Mouse (Mus musculus) hindbrain, embryonic 16.5 days (tissue): ENCODE results near the gene Dpf3. TPM values are rescaled to one million over a fixed set of nuclear protein-coding genes. Genes with fewer than 3 reads are reported as not detected.

Experiments
- ATAC-seq: fragments of 200-750 bp; cut with Nextera tagmentation; 2 replicates; pipeline ENCODE4 v1.8.0; 2017; ENCODE audit warnings: moderate TSS enrichment, moderate library complexity
- H3K27ac ChIP-seq: fragments of 300-500 bp; sonication (generic); 2 replicates; pipeline ENCODE4 v1.5.1; 2014; ENCODE audit warnings: low read depth, mild to moderate bottlenecking, control low read depth, low read length, moderate library complexity
- H3K27me3 ChIP-seq: fragments of 300-500 bp; sonication (generic); replicated peaks from 2 replicates; pipeline ENCODE4 v1.6.1; 2014; ENCODE audit warnings: low read length; ENCODE audit not compliant: control insufficient read depth, insufficient read depth
- H3K36me3 ChIP-seq: fragments of 300-500 bp; sonication (generic); 2 replicates; pipeline ENCODE4 v1.6.1; 2014; ENCODE audit warnings: mild to moderate bottlenecking, low read length, moderate library complexity, mixed read lengths; ENCODE audit not compliant: control insufficient read depth, insufficient read depth
- H3K4me1 ChIP-seq: fragments of 300-500 bp; sonication (generic); 2 replicates; pipeline ENCODE4 v1.6.1; 2014; ENCODE audit warnings: low read depth, low read length; ENCODE audit not compliant: control insufficient read depth, insufficient read depth
- H3K4me2 ChIP-seq: fragments of 300-500 bp; sonication (generic); 2 replicates; pipeline ENCODE4 v1.6.1; 2014; ENCODE audit warnings: mild to moderate bottlenecking, low read length, control low read depth, moderate library complexity
- H3K4me3 ChIP-seq: fragments of 300-500 bp; sonication (generic); 2 replicates; pipeline ENCODE4 v1.5.1; 2014; ENCODE audit warnings: mild to moderate bottlenecking, low read length, control low read depth, moderate library complexity
- H3K9ac ChIP-seq: fragments of 300-500 bp; sonication (generic); 2 replicates; pipeline ENCODE4 v1.6.1; 2014; ENCODE audit warnings: low read depth, mild to moderate bottlenecking, control low read depth, low read length, moderate library complexity
- H3K9me3 ChIP-seq: fragments of 300-500 bp; sonication (generic); 2 replicates; pipeline ENCODE4 v1.6.1; 2014; ENCODE audit warnings: mild to moderate bottlenecking, low read length, moderate library complexity; ENCODE audit not compliant: control insufficient read depth
- WGBS: fragments of 180-500 bp; shearing (Covaris S2); extraction: QIAGEN DNeasy Blood & Tissue Kit; methylation state at CpG from one replicate; pipeline ENCODE4 v1.1.7; 2014; 5-methylcytosine and 5-hydroxymethylcytosine counted together
- polyA plus RNA-seq: library from polyadenylated mRNA; unstranded; fragments of >200 nt; fragmentation: Nextera tagmentation; extraction: Ambion mirVana; gene quantifications from 2 replicates; pipeline ENCODE4 v1.2.1, GENCODE M21; 2015

Dpf3 gene
- polyA plus RNA-seq, 1 experiment from 2014 or later, result 23.2 TPM

DNA sequence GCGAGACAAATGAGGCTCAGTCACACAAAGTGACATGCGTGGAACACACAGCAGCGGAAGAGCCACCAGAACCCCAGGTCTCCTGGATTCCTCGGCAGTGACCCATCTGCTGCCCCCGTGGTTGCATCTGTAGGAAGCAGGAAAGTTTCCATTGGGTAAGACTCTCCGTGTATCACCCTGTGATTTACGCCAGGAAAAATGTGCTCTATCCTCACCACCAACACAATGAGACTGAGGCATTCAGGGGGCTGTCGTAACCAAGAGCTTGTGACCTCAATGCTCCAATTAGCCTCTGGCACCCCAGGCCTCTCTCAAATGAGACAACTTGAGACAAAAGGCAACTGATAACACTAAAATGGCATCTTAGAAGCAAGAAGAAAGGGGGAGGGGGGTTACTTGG is 192.5 kb downstream of the Dpf3 start:
- Histone ChIP-seq H3K4me2 (no peak overlapping the region), H3K27ac (no peak overlapping the region), H3K36me3 (no peaks in the 10 kb centered on the region), H3K9ac (no peak overlapping the region), H3K4me1 (no peaks in the 10 kb centered on the region), H3K27me3 (no peaks in the 10 kb centered on the region), H3K9me3 (no peaks in the 10 kb centered on the region), H3K4me3 (no peak overlapping the region)
- WGBS, result 61% methylated on average over 8 of the region's 8 CpGs
- no peak for ATAC-seq

- WGBS, result 76% methylated on average over 5 of the region's 5 CpGs
- Histone ChIP-seq H3K9ac (no peak overlapping the region), H3K36me3 (no peaks in the 10 kb centered on the region)
These were observed 195.6 kb downstream of the Dpf3 start for GRCm38 (mm10) chr12:83291915-83292314.

GRCm38 (mm10) chr12:83286496-83287492 is 200.7 kb downstream of the Dpf3 start:
- Histone ChIP-seq H3K9ac (no peak overlapping the region), H3K36me3 (no peaks in the 10 kb centered on the region), H3K4me1 (peaks cover 3% of the 10 kb centered on the region; the same call in 1 of the 2 replicates), H3K27me3 (no peaks in the 10 kb centered on the region), H3K9me3 (no peaks in the 10 kb centered on the region), H3K4me3 (no peak overlapping the region), H3K4me2 (no peak overlapping the region), H3K27ac (no peak overlapping the region)
- WGBS, result 54% methylated on average over 17 of the region's 17 CpGs
- peak; percentile 68 for ATAC-seq

More at GRCm38 (mm10) chr12:83291915-83292314, 195.6 kb downstream of the Dpf3 start:
- ATAC-seq, result no peak
- no peak overlapping the region for H3K4me2 ChIP-seq
- no peak overlapping the region for H3K4me3 ChIP-seq
- no peaks in the 10 kb centered on the region for H3K9me3 ChIP-seq
- H3K4me1 ChIP-seq, result peaks cover 1% of the 10 kb centered on the region; the same call in 1 of the 2 replicates
- H3K27ac ChIP-seq, result no peak overlapping the region
- H3K27me3 ChIP-seq, result no peaks in the 10 kb centered on the region

DNA sequence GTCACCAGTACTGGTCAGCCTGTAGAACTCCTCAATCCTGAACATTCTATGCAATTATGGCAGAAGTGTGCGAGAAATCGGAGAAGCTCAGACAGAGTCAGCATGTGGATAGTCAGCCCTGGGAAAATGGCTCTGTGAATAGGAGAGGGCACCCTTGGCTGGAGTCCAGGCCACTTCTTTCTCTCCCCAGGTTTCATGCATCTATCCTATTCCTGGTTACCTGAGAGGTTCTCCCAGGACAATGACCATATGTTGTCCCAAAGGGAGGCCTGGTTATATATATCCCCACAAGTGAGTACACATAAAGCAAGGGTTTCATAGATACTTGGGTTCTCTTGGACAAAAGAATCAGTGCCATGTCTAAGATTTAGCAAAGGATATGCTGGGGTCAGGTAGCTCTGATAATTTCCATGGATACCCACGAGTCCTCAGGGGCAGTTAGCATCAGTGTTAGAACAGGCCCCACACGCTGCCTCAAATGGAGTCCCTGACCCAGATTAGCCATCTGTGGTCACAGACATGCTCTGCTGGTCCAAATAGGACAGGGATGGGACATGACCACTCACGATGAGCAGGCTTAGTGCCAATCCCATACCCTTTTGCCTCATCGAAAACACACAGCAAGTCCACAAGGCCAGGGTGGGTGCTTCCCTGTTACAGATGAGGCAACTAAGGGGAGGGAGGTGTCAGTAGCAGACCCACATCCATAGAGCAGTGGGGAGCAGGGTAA is 203.8 kb downstream of the Dpf3 start:
- no peak for ATAC-seq
- WGBS, result 83% methylated on average over 6 of the region's 6 CpGs
- Histone ChIP-seq H3K9ac (no peak overlapping the region), H3K27ac (no peak overlapping the region), H3K36me3 (no peaks in the 10 kb centered on the region), H3K27me3 (no peaks in the 10 kb centered on the region), H3K9me3 (no peaks in the 10 kb centered on the region), H3K4me1 (peaks cover 7% of the 10 kb centered on the region), H3K4me3 (no peak overlapping the region), H3K4me2 (no peak overlapping the region)

DNA sequence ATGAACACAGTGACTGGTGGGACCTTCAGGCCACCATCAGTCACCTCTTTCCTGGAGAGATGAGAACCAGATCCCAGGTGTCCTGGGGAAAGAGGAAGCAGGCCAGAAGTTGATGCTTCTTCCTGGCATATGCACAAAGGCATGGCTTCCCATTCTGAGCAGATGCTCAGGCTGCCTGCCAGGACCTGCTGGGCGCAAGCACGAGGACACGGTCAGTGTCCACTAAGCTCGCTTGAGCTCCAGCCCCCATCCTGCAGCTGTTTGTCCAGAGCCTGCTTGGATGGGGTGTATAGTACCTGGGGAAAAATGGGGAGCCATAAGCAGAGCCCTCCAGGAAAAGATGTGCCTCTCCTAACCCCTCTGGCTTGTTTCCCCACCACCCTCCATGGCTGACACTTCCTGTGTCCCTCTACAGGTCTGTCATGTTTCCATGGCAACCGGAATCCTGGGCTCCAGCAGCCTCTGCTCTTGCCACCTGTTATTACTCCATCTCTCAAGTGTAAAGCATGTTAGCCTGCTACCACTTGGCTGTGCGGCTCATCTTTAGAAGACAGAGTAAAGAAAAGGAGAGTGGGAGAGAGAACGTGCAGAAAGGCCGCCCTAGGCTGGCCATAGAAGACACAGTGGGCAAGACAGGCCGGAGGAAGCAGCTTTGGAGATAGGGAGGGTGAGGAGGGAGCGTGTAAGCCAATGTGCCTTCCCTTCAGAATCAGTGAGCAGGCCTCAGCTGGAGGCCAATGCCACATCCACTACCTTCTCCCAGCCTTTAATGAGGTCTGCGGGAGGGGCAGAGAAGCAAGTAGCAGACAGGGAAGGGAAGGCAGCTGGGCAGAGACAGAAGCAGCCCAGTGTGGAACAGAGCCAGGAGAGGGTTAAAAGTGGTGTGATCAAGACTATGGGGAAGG is 209.7 kb downstream of the Dpf3 start:
- Histone ChIP-seq H3K4me1 (peaks cover 22% of the 10 kb centered on the region), H3K9me3 (no peaks in the 10 kb centered on the region), H3K4me3 (no peak overlapping the region), H3K4me2 (peak overlapping the region; percentile 10; the same call in 1 of the 2 replicates), H3K27ac (peak overlapping the region; percentile 87), H3K36me3 (no peaks in the 10 kb centered on the region), H3K9ac (0 out of 2 replicates have a peak overlapping the region, but pooled peaks have one; percentile 33), H3K27me3 (no peaks in the 10 kb centered on the region)
- ATAC-seq, result peak; percentile 92
- WGBS, result 42% methylated on average over 11 of the region's 11 CpGs

- Histone ChIP-seq H3K4me1 (peaks cover 4% of the 10 kb centered on the region; the same call in 1 of the 2 replicates), H3K9me3 (no peaks in the 10 kb centered on the region), H3K27me3 (no peaks in the 10 kb centered on the region), H3K4me3 (no peak overlapping the region), H3K36me3 (no peaks in the 10 kb centered on the region), H3K27ac (no peak overlapping the region), H3K4me2 (no peak overlapping the region), H3K9ac (no peak overlapping the region)
- ATAC-seq, result no peak
- 94% methylated on average over 3 of the region's 3 CpGs for WGBS
These were observed 216.3 kb downstream of the Dpf3 start for GRCm38 (mm10) chr12:83271215-83271614.

- Histone ChIP-seq H3K9ac (no peak overlapping the region), H3K4me3 (no peak overlapping the region), H3K9me3 (no peaks in the 10 kb centered on the region), H3K27ac (0 out of 2 replicates have a peak overlapping the region, but pooled peaks have one; percentile 59), H3K36me3 (no peaks in the 10 kb centered on the region), H3K4me1 (peaks cover 4% of the 10 kb centered on the region; the same call in 1 of the 2 replicates), H3K4me2 (no peak overlapping the region), H3K27me3 (no peaks in the 10 kb centered on the region)
- WGBS, result 55% methylated on average over 11 of the region's 11 CpGs
- ATAC-seq, result peak; percentile 96
These were observed 219.0 kb downstream of the Dpf3 start for GRCm38 (mm10) chr12:83268504-83268922.

- Histone ChIP-seq H3K4me1 (no peaks in the 10 kb centered on the region), H3K4me2 (no peak overlapping the region), H3K9ac (no peak overlapping the region), H3K9me3 (no peaks in the 10 kb centered on the region), H3K4me3 (no peak overlapping the region), H3K27ac (no peak overlapping the region), H3K36me3 (no peaks in the 10 kb centered on the region), H3K27me3 (no peaks in the 10 kb centered on the region)
- ATAC-seq, result no peak
- 54% methylated on average over 2 of the region's 2 CpGs for WGBS
These were observed 227.0 kb downstream of the Dpf3 start for GRCm38 (mm10) chr12:83260540-83260939.
